Mouse (Mus musculus) embryo, embryonic 10 days (tissue): Measurements from ENCODE around the gene Zg16.
"Not testable (repeated sequence)": the region's sequence is repeated elsewhere in the genome, so short reads cannot be mapped to it uniquely, and the experiment has no call there.

Experiments
- DNase-seq: peaks from one replicate; pipeline ENCODE4 v3.0.0-alpha.2; 2015; ENCODE audit warnings: low spot score

Zg16 gene

DNA sequence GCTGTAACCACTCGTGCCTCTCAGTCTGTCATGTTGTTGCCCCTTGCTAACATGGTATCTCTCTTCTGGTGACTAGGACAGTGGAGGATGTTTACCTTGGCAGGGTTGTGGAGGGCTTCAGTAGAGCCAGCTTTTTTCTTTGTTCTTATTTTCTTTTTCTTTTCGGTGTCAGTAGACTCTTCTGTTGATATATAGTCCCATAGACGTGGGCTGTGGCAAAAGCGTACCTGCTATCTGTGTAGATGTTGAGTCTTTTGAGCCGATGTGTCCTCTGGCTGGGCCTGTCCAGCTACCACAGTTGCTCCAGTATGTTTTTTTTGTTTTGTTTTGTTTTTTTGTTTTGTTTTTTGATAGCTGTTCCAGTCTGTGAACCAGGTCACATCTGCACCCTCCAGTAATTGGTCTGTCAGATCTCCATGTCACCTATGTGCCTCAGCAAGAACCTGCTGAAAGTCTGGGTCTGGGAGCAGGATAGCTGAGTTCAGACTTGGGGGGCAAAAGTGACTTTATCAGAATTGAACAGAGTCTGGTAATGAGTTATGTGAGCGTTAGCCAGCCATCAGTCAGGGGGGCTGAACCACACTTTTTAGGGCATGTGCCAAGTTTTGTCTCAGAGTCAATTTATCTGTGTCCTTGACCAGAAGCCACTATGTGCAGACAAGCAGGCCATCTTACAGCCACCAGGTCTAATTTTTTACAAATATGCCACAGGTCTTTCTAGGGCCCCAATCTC lies at the start of gene Zg16:
Zg16 (minus strand) TSS at position 51 of the 733 bp plus-strand sequence.
- not testable (repeated sequence) for DNase-seq

- no peak for DNase-seq
These were observed 49.3 kb upstream of the Zg16 start for GRCm38 (mm10) chr7:127136181-127137071.

DNA sequence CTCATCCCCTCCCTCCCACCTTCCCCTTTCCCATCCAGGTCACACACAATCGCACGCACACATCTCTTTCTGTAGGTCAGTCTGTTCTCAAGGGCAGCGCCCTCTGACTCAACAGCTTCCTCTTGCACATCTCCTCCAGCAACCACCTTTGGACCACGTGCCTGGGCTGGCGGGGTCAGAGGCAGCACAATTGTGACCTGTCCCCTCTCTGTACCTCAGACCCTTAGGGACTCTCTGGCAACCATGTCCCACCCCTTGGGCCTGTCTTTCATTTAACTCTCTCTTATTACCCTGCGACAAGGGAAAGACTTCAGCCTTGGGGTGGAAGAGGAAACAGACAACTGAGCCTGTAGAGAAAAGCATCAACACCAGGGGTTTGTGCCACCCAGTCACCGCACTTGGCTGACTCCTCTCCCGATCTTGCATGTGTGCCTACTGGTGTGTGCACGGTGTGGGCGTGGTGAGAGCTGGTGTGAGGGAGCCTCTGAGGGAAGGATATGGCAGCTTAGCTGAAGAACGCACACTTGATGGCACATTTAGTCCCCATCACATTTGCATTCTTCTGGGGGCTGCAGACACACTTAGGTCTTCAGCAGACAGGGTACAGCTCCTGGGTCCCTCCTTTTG lies 47.8 kb upstream of the Zg16 start:
- DNase-seq = no peak

DNA sequence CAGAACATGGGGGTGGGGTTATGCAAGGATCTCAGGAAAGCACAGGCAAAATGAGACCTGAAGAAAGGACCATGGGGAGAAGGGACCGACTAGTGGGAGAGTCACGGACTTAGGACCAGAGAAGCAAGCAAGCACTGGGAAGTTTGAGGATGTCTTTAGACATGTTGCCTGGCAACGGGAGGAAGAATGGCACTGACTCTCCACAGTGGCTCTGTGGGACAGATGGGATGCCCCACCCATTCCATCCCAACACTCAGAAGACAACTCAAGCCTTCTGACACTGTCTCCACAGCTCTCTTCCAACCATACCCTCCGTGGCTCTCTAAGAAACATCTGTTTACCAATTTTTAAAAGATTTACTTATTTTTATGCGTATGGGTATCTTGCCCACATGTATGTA lies 46.0 kb upstream of the Zg16 start:
- DNase-seq = peak; percentile 48

GRCm38 (mm10) chr7:127129638-127130037 lies 42.5 kb upstream of the Zg16 start:
- DNase-seq = peak; percentile 58

GRCm38 (mm10) chr7:127121911-127122270 lies 34.8 kb upstream of the Zg16 start, which contains the start of gene Qprt:
Qprt (minus strand) TSS chr7:127122226.
- DNase-seq = peak; percentile 39

DNA sequence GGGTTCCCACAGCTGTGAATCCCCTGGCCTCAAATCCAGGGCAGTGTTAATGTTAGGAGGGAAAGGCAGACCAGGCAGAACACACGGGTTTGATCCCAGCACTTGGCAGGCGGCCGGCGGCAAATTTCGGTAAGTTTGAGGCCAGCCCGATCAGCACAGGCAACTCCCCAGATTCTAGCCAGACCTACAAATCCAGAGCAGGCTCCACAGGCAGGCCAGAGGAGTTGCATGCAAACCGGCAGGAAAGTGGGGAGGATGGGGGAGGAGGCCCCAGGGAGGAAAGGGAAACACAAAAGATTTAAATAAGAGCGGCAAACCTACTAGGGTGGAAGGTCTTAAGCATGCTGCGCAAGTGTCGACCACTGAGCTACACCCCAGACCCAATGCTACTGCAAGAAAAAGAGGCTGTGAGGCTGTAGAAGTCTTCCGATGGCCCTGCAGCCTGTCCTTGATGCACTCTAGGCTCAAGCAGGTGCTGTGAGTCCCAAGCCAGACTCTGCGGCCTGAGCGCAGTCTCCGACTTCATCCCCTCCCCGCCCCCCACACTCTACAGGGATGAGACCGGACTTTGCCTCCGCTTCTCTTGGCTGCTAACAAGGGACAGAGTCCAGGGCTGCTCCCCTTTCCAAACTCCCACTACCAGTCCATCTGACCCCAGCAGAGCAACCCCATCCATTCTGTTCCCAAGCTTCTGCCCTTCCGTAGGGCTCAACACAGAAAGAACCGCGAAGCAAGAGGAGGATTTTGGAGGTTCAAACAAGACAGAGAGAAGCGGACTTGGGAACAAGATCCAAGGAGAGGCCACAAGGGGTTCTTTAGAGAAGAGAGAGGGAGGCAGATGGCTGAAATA lies 34.2 kb upstream of the Zg16 start:
- peak; percentile 28 for DNase-seq

GRCm38 (mm10) chr7:127118671-127119445 lies 31.7 kb upstream of the Zg16 start:
- peak; percentile 63 for DNase-seq

DNA sequence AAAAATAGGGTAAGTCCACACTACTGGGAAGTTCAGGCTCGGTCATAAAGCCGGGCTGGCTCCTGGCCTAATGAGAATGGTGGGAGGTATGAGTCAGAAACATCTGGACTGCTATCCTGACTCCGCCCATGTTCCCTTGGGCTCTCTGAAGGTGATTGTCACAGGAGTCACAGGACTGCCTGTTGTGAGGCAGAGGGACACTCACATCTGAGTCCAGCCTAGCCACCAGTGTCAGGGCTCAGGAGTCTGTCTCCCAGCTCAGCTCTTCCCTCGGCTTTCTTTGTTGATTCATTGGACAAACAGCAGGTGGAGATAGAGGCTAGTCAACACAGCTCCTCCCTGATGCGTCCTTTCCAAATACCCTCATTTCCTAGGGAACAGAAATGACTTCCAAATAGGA lies 30.8 kb upstream of the Zg16 start:
- peak; percentile 54 for DNase-seq

GRCm38 (mm10) chr7:127116331-127116935 lies 29.3 kb upstream of the Zg16 start:
- no peak for DNase-seq

DNA sequence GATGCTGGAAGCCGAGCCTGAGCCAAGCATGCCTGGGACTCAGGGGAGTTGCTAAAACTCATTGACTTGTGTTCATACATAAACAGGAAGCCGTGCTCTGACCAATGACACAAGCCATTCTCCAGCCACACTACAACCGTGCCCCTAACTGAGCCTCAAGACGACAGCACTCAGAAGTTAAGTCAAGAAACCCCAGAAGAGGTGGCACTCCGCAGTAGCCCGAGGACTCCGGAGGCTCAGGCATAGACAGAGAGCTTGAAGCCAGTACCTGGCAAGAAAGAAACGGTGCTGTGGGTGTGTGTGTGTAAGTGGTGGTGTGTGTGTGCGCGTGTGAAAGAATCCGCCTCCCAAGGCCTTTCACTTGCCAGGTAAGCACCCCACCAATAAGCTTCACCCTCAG lies 27.8 kb upstream of the Zg16 start:
- DNase-seq = no peak

- no peak for DNase-seq
These were observed 26.6 kb upstream of the Zg16 start for GRCm38 (mm10) chr7:127113614-127114259.

DNA sequence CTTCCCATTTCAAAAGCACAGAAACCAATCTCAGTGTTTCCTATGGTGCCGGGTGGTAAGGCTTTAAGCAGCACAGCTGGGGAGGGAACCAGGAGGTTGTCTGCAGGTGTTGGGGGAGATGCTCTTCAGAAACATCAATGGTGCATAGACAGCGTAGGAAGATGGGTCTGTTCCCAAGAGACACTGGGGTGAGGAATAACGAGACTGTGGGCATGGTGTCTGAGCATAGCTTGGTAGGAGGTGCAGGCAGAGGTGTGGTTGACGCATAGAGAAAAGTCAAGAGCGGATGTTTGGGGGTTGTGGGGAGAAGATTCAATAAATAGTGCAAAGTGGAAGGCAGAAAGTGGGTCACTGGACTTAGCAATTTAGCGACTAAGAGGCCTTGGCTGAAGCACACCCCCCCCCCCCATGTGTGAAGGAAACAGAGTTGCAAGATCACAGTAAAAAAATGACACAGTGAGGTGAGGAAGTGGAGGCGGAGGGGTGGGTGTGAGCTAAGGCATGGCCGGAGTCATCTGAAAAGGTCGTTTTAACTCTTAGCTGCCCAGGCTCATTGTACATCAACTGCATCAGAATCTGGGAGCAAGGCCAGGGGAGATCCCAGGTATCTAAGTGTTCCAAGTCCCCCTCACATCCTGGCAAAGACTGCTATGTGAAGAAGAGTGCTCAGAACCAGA lies 25.9 kb upstream of the Zg16 start:
- no peak for DNase-seq

- DNase-seq = no peak
These were observed 25.2 kb upstream of the Zg16 start for GRCm38 (mm10) chr7:127112251-127112841.

- DNase-seq = peak; percentile 80
These were observed 24.3 kb upstream of the Zg16 start for GRCm38 (mm10) chr7:127111461-127111860.

- DNase-seq = peak; percentile 89
These were observed 23.3 kb upstream of the Zg16 start for GRCm38 (mm10) chr7:127110239-127111007.

DNA sequence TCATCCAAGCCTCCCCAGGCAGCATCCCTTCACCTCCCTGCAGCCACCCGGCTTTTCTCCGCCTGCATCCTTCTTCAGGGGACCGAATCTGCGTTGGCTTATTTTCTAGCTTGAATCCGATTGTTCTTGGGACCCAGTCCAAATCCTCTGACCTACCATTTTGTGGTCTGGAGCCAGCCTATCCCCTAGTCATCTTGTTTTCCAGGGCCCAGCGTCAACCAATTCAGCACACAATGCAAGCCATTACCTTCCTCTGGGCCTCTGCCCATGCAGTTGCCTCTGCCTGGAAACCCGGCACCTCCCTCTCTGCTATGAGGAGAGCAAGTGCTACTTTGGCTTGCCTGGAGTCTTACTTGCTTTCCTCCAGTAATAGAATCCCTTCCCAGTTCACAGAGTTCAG lies 18.4 kb upstream of the Zg16 start:
- DNase-seq = no peak
